Mouse (Mus musculus) hindbrain, embryonic 11.5 days (tissue): ENCODE measurements around the gene Sucnr1. TPM values are rescaled to one million over a fixed set of nuclear protein-coding genes. Genes with fewer than 3 reads are reported as not detected.
A peak's percentile ranks its signal among the peaks of the same experiment; 100 is the strongest.

Experiments
- ATAC-seq: fragments of 200-750 bp; cut with Nextera tagmentation; 2 replicates; pipeline ENCODE4 v1.8.0; 2017; ENCODE audit warnings: mild to moderate bottlenecking, moderate TSS enrichment, moderate library complexity; ENCODE audit not compliant: low FRiP score
- DNase-seq: peaks from one replicate; pipeline ENCODE4 v3.0.0-alpha.2; 2015; ENCODE audit warnings: low spot score
- H3K27ac ChIP-seq: fragments of 300-500 bp; sonication (generic); 2 replicates; pipeline ENCODE4 v1.5.1; 2014; ENCODE audit warnings: mild to moderate bottlenecking, low read depth, low read length
- H3K27me3 ChIP-seq: fragments of 300-500 bp; sonication (generic); 2 replicates; pipeline ENCODE4 v1.6.1; 2014; ENCODE audit warnings: mild to moderate bottlenecking, low read length, moderate library complexity, mixed read lengths; ENCODE audit not compliant: control insufficient read depth, insufficient read depth
- H3K36me3 ChIP-seq: fragments of 300-500 bp; sonication (generic); 2 replicates; pipeline ENCODE4 v1.6.1; 2014; ENCODE audit warnings: mild to moderate bottlenecking, low read length, moderate library complexity, mixed read lengths; ENCODE audit not compliant: control insufficient read depth, insufficient read depth
- H3K4me1 ChIP-seq: fragments of 300-500 bp; sonication (generic); replicated peaks from 2 replicates; pipeline ENCODE4 v1.6.1; 2014; ENCODE audit warnings: low read length, mixed read lengths; ENCODE audit not compliant: control insufficient read depth, insufficient read depth
- H3K4me2 ChIP-seq: fragments of 300-500 bp; sonication (generic); replicated peaks from 2 replicates; pipeline ENCODE4 v1.6.1; 2014; ENCODE audit warnings: mild to moderate bottlenecking, low read depth, low read length
- H3K4me3 ChIP-seq: fragments of 300-500 bp; sonication (generic); 2 replicates; pipeline ENCODE4 v1.5.1; 2014; ENCODE audit warnings: low read depth, low read length
- H3K9ac ChIP-seq: fragments of 300-500 bp; sonication (generic); 2 replicates; pipeline ENCODE4 v1.6.1; 2014; ENCODE audit warnings: low read depth, low read length
- H3K9me3 ChIP-seq: fragments of 300-500 bp; sonication (generic); 2 replicates; pipeline ENCODE4 v1.6.1; 2016; ENCODE audit warnings: low read length; ENCODE audit not compliant: control insufficient read depth
- WGBS: fragments of 180-500 bp; shearing (Covaris S2); extraction: QIAGEN DNeasy Blood & Tissue Kit; methylation state at CpG from one replicate; pipeline ENCODE4 v1.1.7; 2014; 5-methylcytosine and 5-hydroxymethylcytosine counted together
- polyA plus RNA-seq: library from polyadenylated mRNA; unstranded; fragments of >200 nt; fragmentation: Nextera tagmentation; extraction: Ambion mirVana; gene quantifications from 2 replicates; pipeline ENCODE4 v1.2.1, GENCODE M21; 2014

Gene Sucnr1
- polyA plus RNA-seq, 1 experiment from 2014 or later, result 0.36 TPM

GRCm38 (mm10) chr3:60080572-60080971, 1.1 kb upstream of the Sucnr1 start:
- Histone ChIP-seq H3K27ac (0 out of 2 replicates have a peak overlapping the region, but pooled peaks have one; percentile 17), H3K4me1 (no peaks in the 10 kb centered on the region), H3K36me3 (no peaks in the 10 kb centered on the region), H3K4me3 (no peak overlapping the region), H3K27me3 (no peaks in the 10 kb centered on the region), H3K4me2 (no peak overlapping the region), H3K9ac (no peak overlapping the region), H3K9me3 (no peaks in the 10 kb centered on the region)
- DNase-seq (no peak), ATAC-seq (no peak)
- WGBS, result 72% methylated on average over 4 of the region's 4 CpGs

- Histone ChIP-seq H3K27me3 (no peaks in the 10 kb centered on the region), H3K4me3 (no peak overlapping the region), H3K9ac (no peak overlapping the region), H3K9me3 (no peaks in the 10 kb centered on the region), H3K4me1 (no peaks in the 10 kb centered on the region), H3K4me2 (no peak overlapping the region), H3K36me3 (no peaks in the 10 kb centered on the region), H3K27ac (no peak overlapping the region)
- ATAC-seq (no peak), DNase-seq (no peak)
- WGBS, result 91% methylated on average over 3 of the region's 3 CpGs
Observed at GRCm38 (mm10) chr3:60082746-60083145, 1.1 kb downstream of the Sucnr1 start.

DNA sequence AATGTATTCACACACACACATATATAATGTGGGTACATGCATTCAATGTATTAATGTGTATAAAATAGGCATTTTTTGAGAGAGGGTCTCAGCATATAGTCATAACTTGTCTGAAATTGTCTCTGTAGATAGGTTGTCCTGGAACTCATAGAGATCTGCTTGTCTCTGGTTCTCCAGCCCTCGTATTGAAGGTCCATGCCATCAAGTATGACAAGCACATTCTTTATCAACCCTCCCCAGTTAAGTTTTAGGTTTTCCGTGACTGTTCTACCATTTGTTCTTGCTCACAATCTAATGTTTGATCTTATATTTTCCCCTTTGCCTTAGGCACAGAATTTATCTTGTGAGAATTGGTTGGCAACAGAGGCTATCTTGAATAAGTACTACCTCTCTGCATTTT, 4.1 kb downstream of the Sucnr1 start:
- Histone ChIP-seq H3K9ac (no peak overlapping the region), H3K4me3 (no peak overlapping the region), H3K27me3 (no peaks in the 10 kb centered on the region), H3K9me3 (no peaks in the 10 kb centered on the region), H3K27ac (no peak overlapping the region), H3K4me2 (no peak overlapping the region), H3K36me3 (no peaks in the 10 kb centered on the region), H3K4me1 (no peaks in the 10 kb centered on the region)
- ATAC-seq (no peak), DNase-seq (no peak)
- 95% methylated on average over 2 of the region's 2 CpGs for WGBS

- Histone ChIP-seq H3K4me1 (no peaks in the 10 kb centered on the region), H3K4me2 (no peak overlapping the region), H3K4me3 (no peak overlapping the region), H3K27ac (no peak overlapping the region), H3K9ac (no peak overlapping the region), H3K27me3 (no peaks in the 10 kb centered on the region), H3K36me3 (no peaks in the 10 kb centered on the region), H3K9me3 (no peaks in the 10 kb centered on the region)
- no peak for ATAC-seq
- 84% methylated on average over 8 of the region's 8 CpGs for WGBS
- DNase-seq, result no peak
Observed at GRCm38 (mm10) chr3:60091321-60091720, 9.7 kb downstream of the Sucnr1 start.

GRCm38 (mm10) chr3:60094386-60095156, 12.9 kb downstream of the Sucnr1 start:
- Histone ChIP-seq H3K9me3 (no peaks in the 10 kb centered on the region), H3K27ac (no peak overlapping the region), H3K4me1 (no peaks in the 10 kb centered on the region), H3K27me3 (no peaks in the 10 kb centered on the region), H3K4me2 (no peak overlapping the region), H3K9ac (no peak overlapping the region), H3K36me3 (no peaks in the 10 kb centered on the region), H3K4me3 (no peak overlapping the region)
- no peak for ATAC-seq
- WGBS, result 59% methylated on average over 2 of the region's 2 CpGs
- DNase-seq, result no peak

DNA sequence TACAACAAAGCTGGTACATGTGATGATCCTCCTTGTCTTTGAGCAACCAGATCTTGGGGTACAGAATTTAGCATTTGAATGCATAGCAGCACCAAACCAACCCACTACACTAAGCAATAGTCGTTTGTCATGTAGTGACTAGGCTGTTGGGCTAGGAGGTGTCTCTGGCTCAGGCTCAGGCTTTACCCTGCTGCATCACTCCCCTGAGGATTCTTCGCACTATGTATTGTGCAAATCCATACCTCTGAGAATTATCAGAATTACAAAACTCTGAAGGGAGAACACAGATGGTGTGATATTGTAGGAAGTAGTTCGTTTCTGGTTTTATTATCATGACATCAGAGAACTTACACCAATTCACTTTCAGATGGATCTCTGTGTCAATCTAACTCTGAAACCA, 15.3 kb downstream of the Sucnr1 start:
- Histone ChIP-seq H3K4me1 (no peaks in the 10 kb centered on the region), H3K27ac (no peak overlapping the region), H3K4me3 (no peak overlapping the region), H3K9ac (no peak overlapping the region), H3K9me3 (no peaks in the 10 kb centered on the region), H3K27me3 (no peaks in the 10 kb centered on the region), H3K4me2 (no peak overlapping the region), H3K36me3 (no peaks in the 10 kb centered on the region)
- no peak for DNase-seq
- 73% methylated on average over 3 of the region's 3 CpGs for WGBS
- no peak for ATAC-seq

DNA sequence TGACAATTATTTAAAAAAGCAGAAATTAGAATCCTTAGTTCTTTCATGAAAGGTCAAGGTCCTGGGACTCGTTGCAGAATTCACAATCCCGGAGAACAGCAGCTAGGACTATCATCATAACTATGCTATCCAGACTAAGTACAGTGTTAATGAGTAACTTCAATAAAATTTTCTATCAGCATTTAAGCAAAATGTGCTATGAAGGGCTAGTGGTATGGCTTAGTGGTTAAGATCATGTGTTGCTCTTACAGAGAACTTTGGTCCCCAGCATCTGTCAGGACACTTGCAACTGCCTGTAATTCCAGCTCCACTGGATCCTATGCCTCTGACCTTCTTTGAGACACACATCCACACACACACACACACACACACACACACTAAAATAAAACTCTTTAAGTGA, 15.8 kb downstream of the Sucnr1 start:
- ATAC-seq (no peak), DNase-seq (no peak)
- no peak overlapping the region for H3K4me2 ChIP-seq
- H3K4me1 ChIP-seq, result no peaks in the 10 kb centered on the region
- 89% methylated on average over 2 of the region's 2 CpGs for WGBS
- H3K27me3 ChIP-seq, result no peaks in the 10 kb centered on the region
- H3K27ac ChIP-seq, result no peak overlapping the region
- no peaks in the 10 kb centered on the region for H3K9me3 ChIP-seq
- no peaks in the 10 kb centered on the region for H3K36me3 ChIP-seq
- no peak overlapping the region for H3K9ac ChIP-seq
- H3K4me3 ChIP-seq, result no peak overlapping the region

DNA sequence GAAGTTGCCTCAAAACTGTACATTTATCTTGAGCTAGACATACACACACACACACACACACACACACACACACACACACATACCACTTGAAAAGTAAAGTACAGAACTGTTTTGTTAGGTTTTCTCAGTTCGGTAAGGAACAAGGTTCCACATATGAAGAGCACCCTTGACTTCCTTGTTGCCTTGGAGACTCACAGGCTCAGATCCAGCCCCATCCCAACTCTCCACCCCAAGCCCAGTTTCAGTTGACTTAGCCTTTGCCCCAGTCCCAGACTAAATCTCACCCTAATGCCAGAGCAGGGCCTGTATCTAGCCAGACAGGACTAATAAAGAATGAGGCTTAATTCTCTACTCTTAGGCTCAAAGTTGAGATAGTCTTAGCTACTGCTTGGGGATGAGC, 16.9 kb downstream of the Sucnr1 start:
- Histone ChIP-seq H3K4me2 (no peak overlapping the region), H3K4me1 (no peaks in the 10 kb centered on the region), H3K27me3 (no peaks in the 10 kb centered on the region), H3K36me3 (no peaks in the 10 kb centered on the region), H3K4me3 (no peak overlapping the region), H3K9me3 (no peaks in the 10 kb centered on the region), H3K27ac (no peak overlapping the region), H3K9ac (no peak overlapping the region)
- WGBS, result 74% methylated on average over 1 of the region's 1 CpGs
- ATAC-seq (no peak), DNase-seq (no peak)

DNA sequence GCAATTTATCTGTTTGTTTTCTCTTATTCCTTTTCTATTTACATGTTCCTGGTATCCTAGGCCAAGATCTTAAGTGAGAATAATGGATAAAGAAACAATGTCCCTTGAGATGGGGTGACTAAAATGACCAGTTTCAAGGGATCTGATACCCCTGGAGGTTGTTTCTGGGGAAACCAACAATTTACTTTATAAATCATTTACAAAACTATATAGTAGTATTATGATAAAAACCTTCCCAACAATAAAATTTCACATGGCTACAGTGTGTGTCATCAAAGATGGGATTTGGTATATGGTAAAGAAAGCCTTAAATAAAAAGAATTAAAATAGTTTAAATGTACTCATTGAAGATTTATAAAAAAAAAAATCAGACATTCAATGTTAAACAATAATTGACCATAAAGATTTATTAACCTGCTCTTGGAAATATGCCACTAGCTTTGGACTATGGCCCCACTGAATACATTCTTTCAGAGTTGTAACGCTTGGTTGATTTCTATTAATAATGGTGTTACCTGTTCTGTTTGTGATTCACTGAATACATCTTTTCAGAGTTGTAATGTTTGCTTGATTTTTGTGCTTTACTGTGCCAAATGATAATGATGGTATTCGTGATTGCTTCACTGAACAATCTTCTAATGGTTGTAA, 22.9 kb downstream of the Sucnr1 start:
- H3K4me3 ChIP-seq, result no peak overlapping the region
- H3K36me3 ChIP-seq, result no peaks in the 10 kb centered on the region
- 84% methylated on average over 2 of the region's 2 CpGs for WGBS
- no peaks in the 10 kb centered on the region for H3K9me3 ChIP-seq
- no peak overlapping the region for H3K4me2 ChIP-seq
- ATAC-seq, result no peak
- H3K27me3 ChIP-seq, result no peaks in the 10 kb centered on the region
- DNase-seq, result no peak
- no peaks in the 10 kb centered on the region for H3K4me1 ChIP-seq
- H3K27ac ChIP-seq, result no peak overlapping the region
- H3K9ac ChIP-seq, result no peak overlapping the region
